Mouse (Mus musculus) C2C12 (cell line): ENCODE data around the gene Cyp4f40.

Source experiments
- CTCF ChIP-seq: IDR thresholded peaks from one replicate; pipeline ENCODE4 v1.5.1; 2011; ENCODE audit not compliant: control insufficient read depth, insufficient read depth, insufficient read length
- USF1 ChIP-seq: IDR thresholded peaks from one replicate; pipeline ENCODE4 v1.6.1; 2011; ENCODE audit warnings: low read depth, mild to moderate bottlenecking, control low read depth, moderate library complexity

DNA sequence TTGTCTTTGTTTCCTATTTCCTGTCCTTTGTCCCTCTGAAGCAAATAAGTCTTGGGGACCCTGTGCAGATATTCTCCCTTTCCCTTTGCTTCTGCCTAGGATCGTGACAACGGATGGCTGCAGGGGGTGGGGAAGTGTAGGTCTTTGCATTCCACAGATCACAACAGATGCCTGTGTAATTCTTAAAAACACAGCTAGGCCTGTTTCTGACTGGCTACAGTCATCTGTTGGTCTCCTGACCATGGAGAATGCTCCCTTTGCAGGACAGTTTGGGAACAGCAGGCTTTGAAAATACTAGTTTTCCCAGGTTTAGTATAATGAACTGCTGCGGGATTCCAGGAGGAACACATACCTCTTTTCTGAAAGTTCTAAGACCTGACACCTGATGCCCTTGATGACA, 22.4 kb upstream of the Cyp4f40 start:
- TF ChIP-seq CTCF, result no peak
- no peak for TF ChIP-seq USF1
